In genomic region chr8:61559450-61559849, GRCm38 (mm10) we compare ENCODE assay signal across 15 mouse cellular contexts.
DNase-seq lines count a peak whose midpoint lies in the region; ATAC-seq and TF ChIP-seq lines count a peak whose summit lies in the region.
"Had no signal": no experiment of that assay in that cellular context is flagged by ENCODE, and none has a peak within 500 bp of the region (broad histone marks: within the 10 kb centered on the region; RNA-seq: fewer than 3 reads in every experiment).

No protein-coding gene starts in this region.

- TF ChIP-seq RAD21 in CH12.LX (IDR thresholded peaks at IDR 0.05; ENCODE audit: low read depth, low read length): no peak

- no peak for DNase-seq in heart, embryonic 10.5 days (ENCODE audit: low spot score)
- DNase-seq in heart, postnatal 4 days: no peak
- peak; percentile 26 to 40 for DNase-seq in kidney, postnatal 4 days
- no peak for DNase-seq in kidney, adult 11 months
- no peak for DNase-seq in CH12.LX (ENCODE audit: extremely low read depth)
- DNase-seq in Muller cell, postnatal 12 days (ENCODE audit: inconsistent ontology term): no peak
- no peak for DNase-seq in layer of hippocampus, postnatal 36 days
- DNase-seq: adrenal gland, adult 2 months; cerebellum, adult 11-12 months; midbrain, embryonic 14.5 days had no signal

- no peaks in the 10 kb centered on the region for H3K9me3 ChIP-seq in heart, embryonic 10.5 days
- no peaks in the 10 kb centered on the region for H3K9me3 ChIP-seq in CH12.LX (replicated peaks; ENCODE audit: low read length)
- H3K9me3 ChIP-seq in heart, embryonic 16.5 days (replicated peaks; ENCODE audit: control insufficient read depth, low read length): no peaks in the 10 kb centered on the region
- H3K9me3 ChIP-seq: G1E had no signal

- no peaks in the 10 kb centered on the region for H3K79me2 ChIP-seq in CH12.LX (replicated peaks; ENCODE audit: control insufficient read depth, extremely low read depth, insufficient read depth, poor library complexity, severe bottlenecking)

- no peak for ATAC-seq in heart, embryonic 16.5 days (replicated peaks; ENCODE audit: extremely low read depth, insufficient read depth, low FRiP score)
- ATAC-seq: forebrain, embryonic 16.5 days had no signal

- H3K9ac ChIP-seq in CH12.LX (ENCODE audit: insufficient read depth, low read depth): no peak overlapping the region
- no peak overlapping the region for H3K9ac ChIP-seq in heart, embryonic 16.5 days (ENCODE audit: low read length)

- peaks cover 5% of the 10 kb centered on the region; the same call in 1 of the 2 replicates for H3K36me3 ChIP-seq in heart, embryonic 10.5 days
- no peaks in the 10 kb centered on the region for H3K36me3 ChIP-seq in CH12.LX (replicated peaks in 1 of 2; ENCODE audit: control insufficient read depth in 1 of 2, insufficient read depth in 1 of 2, low read length in 1 of 2)
- no peaks in the 10 kb centered on the region for H3K36me3 ChIP-seq in heart, embryonic 16.5 days (ENCODE audit: control insufficient read depth, insufficient read depth)
- H3K36me3 ChIP-seq: G1E had no signal

- no peak overlapping the region for H3K4me3 ChIP-seq in heart, embryonic 10.5 days
- no peak overlapping the region for H3K4me3 ChIP-seq in CH12.LX (replicated peaks in 1 of 3; ENCODE audit: low read depth in 2 of 3, low read length in 2 of 3, poor library complexity in 1 of 3)
- H3K4me3 ChIP-seq in heart, embryonic 16.5 days (ENCODE audit: low read length): no peak overlapping the region
- H3K4me3 ChIP-seq: erythroblast, embryonic 14.5 days had no signal

- in situ Hi-C loops in CH12.LX (cut with MboI; ENCODE audit: low pct_ligation_motif_present, low pct_unique_long_range_greater_than_20kb, low sequenced_read_pairs): no loop called here

- H3K27me3 ChIP-seq in heart, embryonic 10.5 days (ENCODE audit: insufficient read depth, poor library complexity, severe bottlenecking): no peaks in the 10 kb centered on the region
- H3K27me3 ChIP-seq in CH12.LX (replicated peaks): no peaks in the 10 kb centered on the region
- no peaks in the 10 kb centered on the region for H3K27me3 ChIP-seq in heart, embryonic 16.5 days (ENCODE audit: control insufficient read depth, insufficient read depth, low read length)

- TF ChIP-seq POLR2A in CH12.LX (IDR thresholded peaks at IDR 0.05; ENCODE audit: low read depth, low read length): no peak

- WGBS in heart, embryonic 10.5 days: 57% methylated on average over 5 of the region's 5 CpGs
- WGBS in heart, embryonic 16.5 days: 62% methylated on average over 5 of the region's 5 CpGs

- TF ChIP-seq CTCF in CH12.LX (conservative IDR thresholded peaks at IDR 0.05 in 1 of 2, IDR thresholded peaks at IDR 0.05 in 1 of 2; ENCODE audit: low read depth in 2 of 2, low read length in 2 of 2): no peak

- dilution Hi-C loops in CH12.LX (cut with MboI; ENCODE audit: extremely low pct_ligation_motif_present, extremely low pct_unique_long_range_greater_than_20kb, low sequenced_read_pairs): no loop called here

- H3K27ac ChIP-seq in heart, embryonic 10.5 days: peak overlapping the region; percentile 16; the same call in 1 of the 2 replicates
- peak overlapping the region; percentile 82 for H3K27ac ChIP-seq in CH12.LX (ENCODE audit: insufficient read depth, low read depth)
- H3K27ac ChIP-seq in heart, embryonic 16.5 days (ENCODE audit: low read length): peak overlapping the region; percentile 40
- H3K27ac ChIP-seq: kidney, postnatal 0 days had no signal

- no peak overlapping the region for H3K4me2 ChIP-seq in CH12.LX (ENCODE audit: insufficient read depth, low read depth, poor library complexity, severe bottlenecking)
- no peak overlapping the region for H3K4me2 ChIP-seq in heart, embryonic 16.5 days (ENCODE audit: low read depth, low read length)

- TF ChIP-seq EP300 in CH12.LX (IDR thresholded peaks at IDR 0.05; ENCODE audit: low read length): no peak

- H3K4me1 ChIP-seq in heart, embryonic 10.5 days: peaks cover 35% of the 10 kb centered on the region
- peaks cover 33 to 73% of the 10 kb centered on the region in 2 experiments for H3K4me1 ChIP-seq in CH12.LX (ENCODE audit: control insufficient read depth in 1 of 2, insufficient read depth in 2 of 2)
- peaks cover 39% of the 10 kb centered on the region for H3K4me1 ChIP-seq in heart, embryonic 16.5 days (ENCODE audit: control insufficient read depth, insufficient read depth, low read length)

TF ChIP-seq in CH12.LX, 34 proteins besides CTCF, POLR2A, EP300 and RAD21:
- TF ChIP-seq USF1 (IDR thresholded peaks at IDR 0.05; ENCODE audit: low read depth, low read length) (no peak), RCOR1 (conservative IDR thresholded peaks at IDR 0.05; ENCODE audit: low read depth, low read length) (no peak), SIN3A (IDR thresholded peaks at IDR 0.05; ENCODE audit: low read length) (no peak), MXI1 (IDR thresholded peaks at IDR 0.05; ENCODE audit: low read depth, low read length) (no peak), CHD2 (IDR thresholded peaks at IDR 0.05; ENCODE audit: low read length) (no peak), ZNF384 (IDR thresholded peaks at IDR 0.05; ENCODE audit: low read depth, low read length) (no peak), POLR2AphosphoS2 (IDR thresholded peaks at IDR 0.05; ENCODE audit: low read depth, low read length) (no peak), NRF1 (IDR thresholded peaks at IDR 0.05; ENCODE audit: low read depth, low read length) (no peak), ZMIZ1 (IDR thresholded peaks at IDR 0.05; ENCODE audit: low read depth, low read length) (no peak), ETS1 (conservative IDR thresholded peaks at IDR 0.05; ENCODE audit: low read depth, low read length) (no peak), MAFK (IDR thresholded peaks at IDR 0.05; ENCODE audit: insufficient replicate concordance, low read length) (no peak), TBP (conservative IDR thresholded peaks at IDR 0.05; ENCODE audit: low read depth, low read length) (no peak), SMC3 (IDR thresholded peaks at IDR 0.05; ENCODE audit: low read depth, low read length) (no peak), IRF4 (IDR thresholded peaks at IDR 0.05; ENCODE audit: low read depth, low read length) (no peak), MYC (IDR thresholded peaks at IDR 0.05; ENCODE audit: low read depth, low read length) (no peak), CHD1 (IDR thresholded peaks at IDR 0.05; ENCODE audit: low read depth, low read length) (no peak), HCFC1 (IDR thresholded peaks at IDR 0.05; ENCODE audit: low read depth, low read length) (no peak), USF2 (conservative IDR thresholded peaks at IDR 0.05; ENCODE audit: low read depth, low read length) (no peak)

Comparison
In these comparisons a context has a peak if more than half of its experiments do, and no peak if none do; other contexts are left out.
1. DNase-seq: peak in kidney, postnatal 4 days (2 of 2); none in heart, embryonic 10.5 days (single experiment), heart, postnatal 4 days (single experiment), kidney, adult 11 months (single experiment), CH12.LX (single experiment), Muller cell, postnatal 12 days (single experiment) and layer of hippocampus, postnatal 36 days (0 of 2).
2. H3K27ac ChIP-seq: peak in every context shown above with its lines; median percentile 82 in CH12.LX; 40 in heart, embryonic 16.5 days; 16 in heart, embryonic 10.5 days.